Mouse (Mus musculus) left cerebral cortex, adult 2 months (tissue): ENCODE results near the gene Inip. TPM values are rescaled to one million over a fixed set of nuclear protein-coding genes. Genes with fewer than 3 reads are reported as not detected.

Experiments
- DNase-seq, 2 experiments: peaks; one replicate each; pipeline ENCODE4 v3.0.0; 2021 to 2022; ENCODE audit warnings: low spot score in 2 of 2, mixed read lengths in 1 of 2; ENCODE audit errors: extremely low spot score in 1 of 2
- H3K27ac ChIP-seq: fragments of 200-600 bp; 2 replicates; pipeline ENCODE4 v1.8.1; 2022
- H3K4me3 ChIP-seq: fragments of 200-600 bp; 2 replicates; pipeline ENCODE4 v1.8.1; 2022
- CTCF ChIP-seq: fragments of 200-600 bp; IDR thresholded peaks from 2 replicates; pipeline ENCODE4 v1.8.1; 2022; ENCODE audit warnings: antibody characterized with exemption, mild to moderate bottlenecking, moderate library complexity
- intact Hi-C: fragments of 180-260 bp; cut with DNase I; formaldehyde crosslinking; loops from one replicate; pipeline ENCODE4 v1.15.1; 2025
- total RNA-seq, 2 experiments: library from RNA; stranded (reverse); gene quantifications; 2 replicates each; pipeline ENCODE4 v1.2.3; 2021

The Inip gene
- total RNA-seq, 2 experiments from 2014 or later, result 22.3 to 23.1 TPM

DNA sequence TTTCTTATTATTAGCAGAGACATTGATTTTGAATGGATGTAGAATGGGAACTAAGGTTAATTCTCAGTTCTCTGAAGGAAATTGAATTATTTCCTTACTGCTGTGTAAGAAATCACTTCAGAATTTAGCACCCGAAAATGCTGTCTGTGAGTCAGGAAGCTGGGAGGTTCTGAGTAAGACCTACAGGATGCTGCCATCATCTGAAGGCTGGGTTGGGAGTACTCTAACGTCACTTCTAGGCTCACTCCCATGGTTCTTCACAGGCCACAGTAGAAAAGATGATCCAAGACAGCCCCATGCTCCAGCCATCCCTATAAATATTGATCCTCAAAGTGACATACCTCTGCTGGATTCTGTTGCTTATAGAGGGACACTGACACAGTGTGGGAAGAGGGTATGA lies 6.1 kb upstream of the Inip start:
- intact Hi-C loops, result loop anchor here (5.0 kb wide), 1 partner anchor 40 kb away; no protein-coding TSS in a partner anchor
- TF ChIP-seq CTCF, result no peak
- Histone ChIP-seq H3K27ac (peak overlapping the region; percentile 95; the same call in 1 of the 2 replicates), H3K4me3 (peak overlapping the region; percentile 99)
- no peak for DNase-seq

DNA sequence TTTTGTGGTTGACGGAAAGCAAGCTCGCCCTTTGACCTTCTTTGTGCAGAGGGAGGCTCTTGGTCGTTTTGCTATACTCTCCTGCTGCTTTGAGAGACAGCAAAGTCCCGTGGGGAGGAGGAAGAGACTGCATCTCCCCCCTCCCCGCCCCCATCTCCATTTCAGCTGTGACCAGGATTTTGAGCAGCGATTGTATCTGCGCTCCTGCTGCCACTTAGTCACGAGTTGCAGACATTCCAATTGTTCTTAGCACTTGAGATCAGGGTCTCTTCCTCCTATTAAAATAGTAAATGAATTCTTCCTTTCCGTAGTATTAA lies 5.4 kb upstream of the Inip start:
- peak overlapping the region; percentile 95 for H3K27ac ChIP-seq
- intact Hi-C loops, result loop anchor here (5.0 kb wide), 1 partner anchor 40 kb away; no protein-coding TSS in a partner anchor
- peak overlapping the region; percentile 99 for H3K4me3 ChIP-seq

GRCm38 (mm10) chr4:59805968-59806878 lies 4.8 kb upstream of the Inip start:
- no peak for DNase-seq
- Histone ChIP-seq H3K27ac (peak overlapping the region; percentile 95), H3K4me3 (peak overlapping the region; percentile 99)
- intact Hi-C loops, result loop anchor here (2.0 to 5.0 kb wide), 2 partner anchors 41 to 63 kb away; no protein-coding TSS in a partner anchor
- TF ChIP-seq CTCF, result no peak

More for the DNA sequence above, 5.4 kb upstream of the Inip start:
- DNase-seq, result no peak
- no peak for TF ChIP-seq CTCF

DNA sequence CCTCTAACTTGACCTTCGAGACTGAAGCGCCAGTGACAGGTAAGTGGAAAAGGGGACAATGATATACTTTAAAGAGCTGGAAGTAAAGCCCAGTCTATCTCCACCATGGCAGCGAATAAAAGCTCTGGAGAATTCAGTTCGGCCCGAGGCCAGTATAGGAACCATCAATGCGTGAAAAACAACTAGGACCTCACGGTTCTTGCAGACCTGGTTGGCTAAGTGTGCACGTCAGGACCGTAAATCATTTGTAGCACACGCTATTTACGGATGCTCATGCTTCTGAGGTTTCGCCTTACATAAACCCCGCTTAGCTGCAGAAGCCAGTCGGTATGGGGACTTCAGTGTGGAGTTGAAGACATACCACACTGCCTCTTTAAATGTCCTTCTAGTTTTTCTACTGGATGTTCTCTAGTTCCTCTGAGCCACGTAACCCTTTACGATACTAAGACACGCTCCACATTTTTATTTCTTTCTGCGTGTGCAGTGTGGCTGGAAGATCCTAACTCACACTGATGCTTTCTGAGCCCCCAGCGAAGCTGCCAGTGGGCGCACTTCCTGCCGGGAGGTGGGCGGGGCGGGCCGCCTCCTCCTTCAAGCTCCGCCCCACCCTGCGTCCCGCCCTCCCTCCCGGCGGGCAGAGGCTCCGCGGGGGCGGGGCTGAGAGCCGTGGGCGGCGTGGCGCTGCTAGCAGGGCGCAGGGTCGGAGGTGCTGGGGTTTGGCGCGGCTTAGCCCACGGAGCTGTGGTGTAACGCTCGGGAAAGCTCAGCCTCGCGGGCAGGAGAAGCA lies 4.0 kb upstream of the Inip start, which contains the start of gene Snx30:
Snx30 (plus strand) TSS at position 660 of the 787 bp plus-strand sequence.
- Histone ChIP-seq H3K4me3 (peak within 1 kb of the TSS; percentile 99), H3K27ac (peak within 1 kb of the TSS; percentile 95)
- intact Hi-C loops, result loop anchor here (2.0 to 5.0 kb wide), 2 partner anchors 42 to 63 kb away; no protein-coding TSS in a partner anchor
- no peak for TF ChIP-seq CTCF
- peak; percentile 90 to 91 for DNase-seq

- peak overlapping the region; percentile 95 for H3K27ac ChIP-seq
- intact Hi-C loops, result loop anchor here (2.0 to 5.0 kb wide), 2 partner anchors 43 to 64 kb away; no protein-coding TSS in a partner anchor
- peak overlapping the region; percentile 99; the same call in 1 of the 2 replicates for H3K4me3 ChIP-seq
- no peak for TF ChIP-seq CTCF
- no peak for DNase-seq
Observed at GRCm38 (mm10) chr4:59804754-59805153, 3.4 kb upstream of the Inip start.

DNA sequence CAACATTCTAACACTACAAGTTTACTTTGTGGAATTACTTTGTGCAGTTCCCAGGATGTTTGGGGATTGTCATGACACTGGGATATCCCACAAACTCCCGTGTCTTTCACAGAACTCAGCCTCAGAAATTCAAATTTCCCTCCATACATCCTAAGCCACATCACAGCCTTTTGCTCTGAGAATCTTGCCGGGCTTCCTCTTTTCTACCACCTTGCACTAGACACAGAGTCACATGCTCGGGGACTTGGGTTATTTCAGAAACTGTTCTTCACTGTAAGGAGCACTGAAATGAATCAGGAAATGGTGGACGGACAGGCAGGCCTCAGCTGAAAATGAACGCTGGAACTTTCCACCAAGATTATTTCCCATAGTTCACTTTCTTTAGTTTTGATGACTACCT lies 2.0 kb upstream of the Inip start:
- no peak overlapping the region for H3K27ac ChIP-seq
- no peak for TF ChIP-seq CTCF
- intact Hi-C loops, result no loop called here
- no peak for DNase-seq
- no peak overlapping the region for H3K4me3 ChIP-seq

DNA sequence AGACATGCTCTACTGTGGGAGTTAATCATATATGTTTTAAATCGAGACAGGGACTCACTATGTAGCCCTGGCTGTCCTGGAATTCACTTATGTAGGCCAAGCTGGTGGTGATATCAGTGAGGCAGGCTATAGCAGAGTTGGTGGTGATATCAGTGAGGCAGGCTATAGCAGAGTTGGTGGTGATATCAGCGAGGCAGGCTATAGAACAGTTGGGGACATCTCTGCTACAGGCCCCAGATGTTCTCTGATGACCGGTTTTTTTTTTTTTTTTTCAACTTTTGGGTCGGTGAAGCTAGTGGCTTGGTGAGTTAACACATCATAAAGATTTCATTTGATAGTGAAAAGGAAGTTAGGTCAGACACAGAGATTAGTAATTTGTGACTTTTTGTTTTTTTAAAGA lies 1.4 kb upstream of the Inip start:
- TF ChIP-seq CTCF, result no peak
- intact Hi-C loops, result no loop called here
- peak overlapping the region; percentile 25; the same call in 1 of the 2 replicates for H3K27ac ChIP-seq
- no peak for DNase-seq
- no peak overlapping the region for H3K4me3 ChIP-seq

- Histone ChIP-seq H3K27ac (peak overlapping the region; percentile 41; the same call in 1 of the 2 replicates), H3K4me3 (no peak overlapping the region)
- no peak for DNase-seq
- TF ChIP-seq CTCF, result no peak
- intact Hi-C loops, result no loop called here
Observed at GRCm38 (mm10) chr4:59802107-59802506, 718 bp upstream of the Inip start.

- no peak overlapping the region for H3K27ac ChIP-seq
Observed at GRCm38 (mm10) chr4:59800181-59800580, 1.2 kb downstream of the Inip start.

GRCm38 (mm10) chr4:59795788-59796455 lies 5.5 kb downstream of the Inip start:
- H3K4me3 ChIP-seq, result no peak overlapping the region
- intact Hi-C loops, result no loop called here
- H3K27ac ChIP-seq, result no peak overlapping the region
- DNase-seq, result no peak
- TF ChIP-seq CTCF, result no peak

More at GRCm38 (mm10) chr4:59800181-59800580, 1.2 kb downstream of the Inip start:
- TF ChIP-seq CTCF, result no peak
- intact Hi-C loops, result no loop called here
- no peak for DNase-seq
- no peak overlapping the region for H3K4me3 ChIP-seq

GRCm38 (mm10) chr4:59794116-59794515 lies 7.3 kb downstream of the Inip start:
- no peak for DNase-seq
- no peak for TF ChIP-seq CTCF
- intact Hi-C loops, result no loop called here
- Histone ChIP-seq H3K4me3 (no peak overlapping the region), H3K27ac (no peak overlapping the region)
